Mouse (Mus musculus): ENCODE results near the gene Nt5dc2.

DNA sequence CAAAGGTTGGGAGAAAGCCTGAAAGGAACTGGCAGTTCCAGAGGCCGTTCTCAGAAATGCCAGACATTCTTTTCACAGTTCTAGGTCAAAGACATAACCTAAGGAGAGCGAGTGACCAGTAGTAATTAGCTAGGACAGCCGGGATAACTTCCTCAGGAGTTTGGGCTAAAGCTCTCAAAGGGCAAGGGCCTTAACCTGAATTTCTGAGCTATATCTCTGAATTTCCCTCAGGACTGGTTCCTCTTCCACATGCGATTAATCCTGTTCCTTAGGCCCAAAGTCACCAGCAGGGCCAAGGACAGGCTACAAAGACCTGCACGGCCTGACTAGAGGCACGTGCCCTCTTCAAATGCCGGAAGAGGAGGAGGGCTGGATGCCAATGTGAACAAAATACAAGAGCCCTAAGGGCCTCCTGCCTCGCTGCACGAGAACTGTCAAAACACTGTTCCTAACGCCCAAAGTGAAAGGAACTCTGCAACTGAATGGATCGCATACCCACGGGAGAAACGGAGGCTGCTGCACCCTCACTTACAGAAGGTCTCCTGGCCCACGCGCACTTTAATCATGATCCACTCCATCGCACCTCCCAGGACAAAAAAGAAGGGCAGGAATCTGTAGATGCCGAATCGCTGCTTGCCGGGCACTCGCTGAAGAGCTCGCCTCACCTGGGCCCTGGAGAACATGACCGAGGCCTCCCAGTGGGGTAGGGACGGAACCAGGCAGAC, 2.6 kb upstream of the Nt5dc2 start:
- TF ChIP-seq CTCF (IDR thresholded peaks at IDR 0.05; ENCODE audit: control insufficient read depth, insufficient read depth, low read length) (no peak), POLR2A (IDR thresholded peaks at IDR 0.05; ENCODE audit: borderline replicate concordance, control insufficient read depth, low read depth, low read length) (no peak)
